Mouse (Mus musculus): ENCODE results near the gene March4.

DNA sequence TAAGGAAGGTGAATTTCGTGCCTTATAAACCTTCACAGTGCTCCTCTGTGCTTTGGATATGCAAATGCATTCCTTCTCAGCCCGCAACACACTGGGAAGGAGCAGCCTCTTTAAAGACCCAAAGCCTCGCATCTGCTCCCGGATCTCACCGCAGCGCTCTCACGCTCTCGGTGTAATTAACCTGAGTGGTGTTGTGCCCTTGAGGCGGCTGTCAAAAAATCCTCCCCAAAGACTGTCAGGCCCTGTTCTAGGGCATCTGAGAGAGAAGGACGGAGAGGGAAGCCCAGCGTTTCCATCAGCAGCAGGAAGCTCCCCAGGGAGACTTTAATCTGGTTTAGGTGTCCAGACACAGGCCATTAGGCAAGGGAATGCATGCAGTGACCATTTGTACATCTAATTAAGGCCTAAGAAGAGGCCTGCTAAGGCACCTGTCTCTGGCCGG is 40.8 kb upstream of the March4 start:
- TF ChIP-seq E2F4 (IDR thresholded peaks at IDR 0.05; ENCODE audit: insufficient read depth) (no peak), POLR2A (IDR thresholded peaks at IDR 0.05; ENCODE audit: insufficient read length, low read depth) (no peak), REST (IDR thresholded peaks at IDR 0.05; ENCODE audit: insufficient read depth, insufficient read length) (no peak)

Data from myocyte (in vitro differentiated cells).